Mouse (Mus musculus): ENCODE measurements around the gene Ccdc30.

Ccdc30 gene

DNA sequence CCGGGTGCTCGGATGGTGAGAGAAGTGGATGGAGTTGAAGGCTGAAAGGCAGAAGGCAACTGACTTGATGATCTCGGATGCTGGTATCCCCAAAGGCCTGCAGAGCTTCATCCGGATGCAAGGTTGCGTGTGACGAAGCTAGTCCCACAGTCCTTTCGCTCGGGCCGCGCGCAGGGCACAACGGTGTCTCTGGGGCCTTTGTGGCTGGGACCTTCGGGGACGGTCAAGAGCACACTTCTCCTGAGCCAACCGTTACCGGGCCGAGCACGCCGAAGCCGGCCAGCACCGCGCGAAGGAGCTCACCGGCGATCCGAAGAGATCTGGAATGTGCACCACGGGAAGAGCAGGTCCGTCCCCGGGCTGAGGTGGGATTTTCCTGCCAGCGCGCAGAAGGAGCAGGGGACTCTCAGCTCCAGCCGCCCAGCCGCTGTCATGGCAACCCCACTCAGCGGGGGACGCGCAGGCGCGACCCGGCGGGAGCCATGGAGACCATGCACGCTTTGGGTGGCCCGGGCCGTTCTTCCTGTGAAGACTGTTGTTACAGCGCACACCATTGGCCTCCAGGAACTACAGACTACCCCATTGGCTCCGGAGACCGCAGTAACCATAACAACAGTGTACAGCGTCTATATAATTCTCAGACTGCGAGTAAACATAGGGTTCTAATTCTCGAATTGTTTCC is at the start of gene Ccdc30:
Gene Ccdc30 (minus strand): TSS at position 450 of the 682 bp plus-strand sequence.
- in situ Hi-C loops (cut with MboI; ENCODE audit: low sequenced_read_pairs): no loop called here

DNA sequence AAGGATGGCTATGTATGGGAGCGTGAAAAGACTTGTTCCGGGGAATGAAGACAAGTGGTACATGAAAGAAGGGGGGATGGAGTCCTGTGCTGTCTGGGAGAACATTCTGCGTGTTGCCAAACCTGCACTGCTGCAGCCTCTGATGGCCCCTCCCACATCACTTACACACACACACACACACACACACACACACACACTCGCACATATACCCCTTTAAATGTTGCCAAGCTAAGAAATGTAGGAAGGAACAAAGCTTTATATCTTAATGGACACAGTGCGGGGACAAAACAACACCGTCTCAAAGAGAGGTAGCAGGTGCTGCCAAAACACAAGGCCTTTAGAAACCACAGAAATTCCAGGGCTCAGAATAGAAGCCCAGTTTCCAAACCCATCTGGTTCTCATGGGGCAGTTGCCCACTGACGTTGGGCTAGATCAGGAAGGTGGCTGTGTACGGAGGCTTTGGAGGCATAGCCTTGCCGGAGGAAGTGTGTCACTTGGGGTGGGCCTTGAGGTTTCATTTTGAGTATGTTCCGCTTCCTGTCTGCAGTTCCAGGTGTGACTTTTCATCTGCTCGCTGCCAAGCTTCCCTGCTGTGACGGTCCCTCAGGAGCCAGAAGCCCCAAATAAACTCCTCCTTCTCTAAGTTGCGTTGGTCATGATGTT is 48.6 kb upstream of the Ccdc30 start:
- in situ Hi-C loops (cut with MboI; ENCODE audit: low sequenced_read_pairs): no loop called here

DNA sequence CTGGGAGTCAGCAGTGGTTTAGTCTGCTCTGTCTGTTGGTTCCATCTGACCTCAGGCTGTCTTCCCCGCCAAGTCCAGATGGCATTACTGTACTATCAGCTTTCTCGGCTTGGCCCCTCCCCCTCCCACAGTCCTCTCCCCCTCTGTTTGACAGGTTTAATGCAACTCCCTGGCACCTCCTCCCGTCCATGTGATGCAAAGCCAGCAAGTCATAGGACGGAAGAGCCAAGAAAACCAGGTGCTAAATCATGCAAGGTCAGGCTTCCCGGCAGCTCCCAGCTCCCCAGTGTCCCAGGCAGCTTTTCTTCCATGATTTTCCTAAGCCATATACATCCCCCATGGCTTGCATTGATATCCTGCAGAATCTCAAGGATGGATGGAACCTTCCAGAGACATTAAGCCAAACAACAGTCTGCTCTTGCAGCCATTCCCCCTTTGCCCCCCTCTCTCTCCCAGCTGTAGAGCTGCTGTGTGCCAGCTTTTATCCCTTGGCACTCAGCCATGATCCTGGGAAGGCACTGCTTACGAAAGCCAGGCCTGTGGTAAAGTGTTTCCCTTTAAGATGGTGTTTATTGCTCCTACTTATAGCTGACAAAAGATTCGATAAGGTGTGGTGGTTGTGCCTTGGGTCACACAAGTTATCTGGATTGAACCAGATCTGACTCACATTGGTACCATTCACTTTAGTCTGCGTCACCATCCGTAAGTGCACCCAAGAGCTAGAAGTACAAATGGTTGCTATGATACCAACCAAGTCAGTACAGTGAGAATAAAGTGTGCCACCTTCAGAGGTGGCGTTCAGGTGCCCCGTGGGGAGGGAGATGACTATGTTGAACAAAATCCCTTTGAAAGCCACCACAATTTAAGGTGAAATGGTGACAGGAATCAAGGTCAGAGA is 47.8 kb upstream of the Ccdc30 start:
- in situ Hi-C loops (cut with MboI; ENCODE audit: low sequenced_read_pairs): no loop called here

DNA sequence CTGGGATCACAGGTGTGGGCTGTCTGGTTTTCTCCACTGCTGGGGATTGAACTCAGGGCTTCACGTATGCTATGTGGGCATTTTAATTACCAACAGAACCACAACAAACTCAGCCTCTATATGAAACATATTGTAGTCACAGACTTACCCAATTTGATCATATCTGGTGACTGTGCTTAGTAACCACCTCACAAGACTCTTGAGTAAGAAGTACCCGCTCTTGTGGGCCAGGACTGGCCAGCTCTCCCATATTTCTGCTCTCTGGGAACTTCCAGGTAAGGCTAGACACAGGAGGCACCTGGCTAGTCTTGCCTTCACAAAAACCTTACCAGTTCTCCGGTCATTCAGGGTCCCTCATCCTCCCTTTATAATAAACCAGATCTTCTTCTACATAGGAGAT is 47.1 kb upstream of the Ccdc30 start:
- in situ Hi-C loops (cut with MboI; ENCODE audit: low sequenced_read_pairs): no loop called here

DNA sequence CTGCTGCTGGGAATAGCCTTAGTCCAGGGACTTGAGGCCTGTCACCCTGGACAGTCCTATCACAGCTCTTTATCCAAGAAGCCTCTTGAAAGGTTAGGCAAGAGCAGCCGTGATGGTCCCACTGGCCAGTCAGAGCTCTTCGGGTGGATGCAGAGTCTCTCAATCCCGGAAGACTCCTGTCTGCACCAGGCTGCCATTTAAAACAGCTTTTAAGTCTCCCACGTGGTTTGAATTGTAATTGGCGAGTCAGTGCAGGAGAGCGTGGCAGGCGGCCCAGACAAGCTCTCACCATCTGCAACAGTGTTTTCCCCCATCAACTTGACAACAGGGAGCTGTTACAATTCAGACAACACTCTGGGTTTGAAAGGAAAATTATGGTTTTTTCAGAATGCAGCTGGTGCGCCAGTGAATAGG is 45.4 kb upstream of the Ccdc30 start:
- in situ Hi-C loops (cut with MboI; ENCODE audit: low sequenced_read_pairs): no loop called here

DNA sequence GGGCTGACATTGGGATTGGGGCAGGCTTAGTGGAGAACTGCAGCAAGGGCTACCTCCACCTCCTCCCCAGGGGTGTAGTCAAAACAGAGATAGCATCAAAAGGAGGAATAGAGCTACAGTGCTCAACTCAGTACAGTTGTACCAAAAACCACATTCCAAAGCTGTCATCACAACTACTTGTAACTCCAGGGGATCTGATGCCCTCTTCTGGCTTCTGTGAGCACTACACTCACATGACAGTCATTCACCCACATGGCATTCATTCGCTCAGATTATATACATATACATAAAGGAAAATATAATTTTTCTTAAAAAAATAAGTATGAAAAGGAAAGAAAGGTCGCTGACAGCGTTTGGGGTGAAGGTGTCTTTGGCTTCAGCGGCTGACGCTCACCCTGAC is 45.0 kb upstream of the Ccdc30 start:
- in situ Hi-C loops (cut with MboI; ENCODE audit: low sequenced_read_pairs): no loop called here

DNA sequence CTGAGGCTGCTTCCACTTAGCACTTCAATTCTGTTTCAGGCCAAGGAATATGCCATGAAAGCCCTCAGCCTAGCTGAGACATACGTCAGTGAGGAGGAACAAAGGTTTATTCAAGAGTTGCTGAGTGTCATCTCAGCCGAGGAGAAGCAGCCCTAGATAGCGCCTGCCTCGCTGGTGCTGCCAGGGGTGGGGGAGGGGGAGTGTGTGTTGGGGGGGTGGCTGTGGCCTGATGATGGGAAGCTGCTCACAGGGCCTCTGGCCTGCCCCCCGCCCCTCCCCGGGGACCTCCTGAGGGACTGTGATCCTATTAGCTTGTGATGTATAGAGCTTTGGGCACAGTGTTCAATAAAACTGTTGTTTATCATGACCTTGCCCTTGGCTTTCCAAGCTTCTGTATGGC is 38.2 kb upstream of the Ccdc30 start:
- in situ Hi-C loops (cut with MboI; ENCODE audit: low sequenced_read_pairs): no loop called here

DNA sequence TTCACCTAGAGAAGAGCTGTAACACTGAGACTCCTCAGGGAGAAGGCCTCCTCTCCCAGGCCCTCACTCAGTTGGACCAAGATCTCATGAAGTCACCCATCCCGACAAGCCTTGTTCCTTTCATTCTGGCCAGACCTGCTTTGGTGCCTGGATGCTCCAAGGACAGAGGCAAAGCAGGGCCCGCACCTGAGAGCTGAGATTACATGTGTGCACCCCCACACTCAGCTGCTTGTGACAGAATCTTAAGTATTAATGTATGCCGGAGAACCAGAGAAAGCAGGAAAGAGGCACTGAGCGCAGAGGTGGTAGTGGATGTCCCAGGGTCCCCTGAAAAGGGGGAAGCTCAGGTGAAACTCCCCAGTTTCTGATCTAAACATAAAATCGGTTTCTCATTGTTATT is 37.8 kb upstream of the Ccdc30 start:
- in situ Hi-C loops (cut with MboI; ENCODE audit: low sequenced_read_pairs): no loop called here

DNA sequence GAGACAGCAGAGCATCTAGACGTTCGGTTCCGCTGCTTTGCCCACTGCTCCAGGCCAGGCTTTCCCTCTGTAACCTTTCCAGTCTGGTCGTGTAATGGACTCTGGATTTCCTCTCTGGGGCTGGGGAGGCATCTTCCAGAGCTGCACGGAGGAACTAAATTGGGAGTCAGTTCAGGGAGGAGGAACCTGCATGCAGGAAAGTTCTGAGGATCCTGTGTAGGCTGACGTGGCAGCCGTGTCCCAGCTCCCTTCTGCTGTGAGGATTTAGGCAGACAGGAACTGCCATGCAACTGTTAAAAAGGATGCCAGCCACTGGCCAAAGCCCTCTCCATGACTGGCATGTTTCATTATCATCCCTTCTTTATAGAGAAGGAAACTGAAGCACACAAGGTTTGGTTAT is 35.1 kb upstream of the Ccdc30 start:
- in situ Hi-C loops (cut with MboI; ENCODE audit: low sequenced_read_pairs): no loop called here

DNA sequence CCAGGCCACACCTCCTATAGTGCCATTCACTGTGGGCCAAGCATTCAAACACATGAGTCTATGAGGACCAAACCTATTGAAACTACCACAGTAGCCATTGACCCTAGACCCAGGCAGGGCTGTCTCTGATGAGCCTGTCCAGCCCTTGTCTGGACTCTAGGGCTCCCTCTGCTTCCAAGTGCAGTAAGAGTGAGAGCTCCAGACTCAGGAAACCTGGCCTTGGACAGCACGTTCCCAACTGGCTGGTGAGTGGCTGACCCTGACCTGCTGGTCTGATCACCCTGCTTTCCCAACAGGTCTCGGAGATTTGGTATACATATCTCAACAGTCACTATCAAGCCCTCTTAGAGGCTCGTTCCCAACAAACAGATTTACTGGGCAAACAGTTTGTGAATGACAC is 32.5 kb upstream of the Ccdc30 start:
- in situ Hi-C loops (cut with MboI; ENCODE audit: low sequenced_read_pairs): no loop called here

DNA sequence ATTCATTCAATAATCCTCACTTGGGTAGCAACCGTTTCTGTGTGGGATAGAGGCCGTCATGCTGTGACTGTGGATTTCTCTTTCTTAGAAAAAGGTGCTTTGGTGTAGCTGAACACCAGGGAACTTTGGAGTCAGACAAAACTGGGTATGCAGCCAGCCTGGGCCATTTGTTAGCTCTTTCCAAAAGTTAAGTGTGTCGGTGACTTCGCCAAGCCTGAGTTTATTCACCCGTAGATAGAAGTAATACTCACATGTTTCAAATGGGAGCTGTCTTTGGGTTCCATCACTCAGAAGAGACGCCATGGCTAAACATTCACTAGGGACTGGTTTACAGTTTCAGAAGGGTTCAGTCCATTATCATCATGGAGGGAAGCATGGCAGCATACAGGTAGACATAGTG is 31.9 kb upstream of the Ccdc30 start:
- in situ Hi-C loops (cut with MboI; ENCODE audit: low sequenced_read_pairs): no loop called here

DNA sequence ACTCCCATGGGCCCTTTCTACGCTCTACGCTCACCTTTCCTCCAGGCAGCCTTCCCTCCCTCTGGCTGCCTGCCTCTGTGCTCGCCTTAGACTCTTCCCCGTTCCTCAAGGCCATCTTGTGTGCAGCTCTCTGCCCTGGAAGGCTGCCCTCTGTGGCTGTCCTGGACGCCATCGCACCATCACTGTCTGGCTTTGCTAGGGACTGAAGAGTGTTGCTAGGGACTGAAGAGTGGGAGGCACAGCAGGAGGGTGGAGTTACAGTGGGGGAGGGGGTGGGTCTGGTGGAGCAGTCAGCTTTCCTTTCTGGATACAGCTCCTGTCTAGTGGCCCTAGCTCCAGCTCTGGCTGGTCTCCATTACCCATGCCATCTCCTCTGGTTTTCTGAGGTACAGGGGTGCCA is 27.2 kb upstream of the Ccdc30 start:
- in situ Hi-C loops (cut with MboI; ENCODE audit: low sequenced_read_pairs): no loop called here

DNA sequence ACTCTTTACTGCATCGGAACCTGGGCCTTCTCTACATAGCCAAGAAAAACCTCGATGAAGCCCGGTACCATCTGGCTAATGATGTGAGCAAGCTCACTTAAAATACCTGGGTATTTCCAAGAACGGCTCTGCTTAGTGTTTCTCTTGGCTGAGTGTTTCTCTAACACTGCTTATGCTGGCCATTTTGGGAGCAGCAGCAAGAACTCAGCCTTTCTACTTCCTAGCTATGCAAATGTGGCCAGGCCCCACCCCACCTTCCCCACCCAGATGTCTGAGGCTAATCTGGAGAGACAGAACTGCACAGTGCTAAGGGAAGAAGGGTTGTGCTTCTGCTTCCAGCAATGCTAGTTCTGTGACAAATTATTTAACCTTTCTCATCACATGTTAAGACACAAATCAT is 26.5 kb upstream of the Ccdc30 start:
- in situ Hi-C loops (cut with MboI; ENCODE audit: low sequenced_read_pairs): no loop called here

DNA sequence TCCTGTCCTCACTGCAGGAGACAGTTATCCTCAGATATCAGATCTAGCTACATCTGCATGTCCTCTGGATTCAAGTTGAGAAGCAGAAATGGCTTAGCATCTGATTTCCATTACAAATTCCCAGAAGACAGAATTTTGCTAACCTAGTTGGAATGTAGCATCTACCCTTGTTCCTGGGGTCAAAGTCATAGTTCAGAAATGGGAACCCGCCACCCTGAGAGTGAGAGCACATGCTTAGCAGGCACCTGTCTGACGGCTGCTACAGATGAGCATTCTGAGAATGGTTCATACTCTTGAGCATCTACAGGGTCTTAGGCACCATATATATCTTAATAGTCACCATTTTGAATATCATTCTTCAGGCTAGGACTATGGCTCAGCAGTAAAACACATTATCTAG is 22.6 kb upstream of the Ccdc30 start:
- in situ Hi-C loops (cut with MboI; ENCODE audit: low sequenced_read_pairs): no loop called here

DNA sequence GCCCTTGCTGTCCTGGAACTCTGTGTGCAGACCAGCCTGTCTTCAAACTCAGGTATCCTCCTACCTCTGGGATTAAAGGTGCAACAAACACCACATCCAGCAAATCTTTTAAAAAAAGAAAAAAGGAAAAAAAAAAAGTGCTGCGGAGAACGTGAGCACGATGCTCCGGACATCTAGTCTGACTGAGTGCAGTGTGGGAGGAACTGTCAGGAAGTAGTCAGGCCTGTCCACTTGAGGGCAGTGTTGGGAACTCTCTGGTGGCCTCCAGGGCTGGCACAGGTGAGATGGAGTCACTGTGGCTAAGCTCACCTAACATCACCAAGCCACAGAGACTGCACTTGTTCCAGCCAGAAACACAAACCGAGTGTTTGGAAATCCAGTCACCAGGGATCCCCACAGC is 15.4 kb upstream of the Ccdc30 start:
- in situ Hi-C loops (cut with MboI; ENCODE audit: low sequenced_read_pairs): no loop called here

DNA sequence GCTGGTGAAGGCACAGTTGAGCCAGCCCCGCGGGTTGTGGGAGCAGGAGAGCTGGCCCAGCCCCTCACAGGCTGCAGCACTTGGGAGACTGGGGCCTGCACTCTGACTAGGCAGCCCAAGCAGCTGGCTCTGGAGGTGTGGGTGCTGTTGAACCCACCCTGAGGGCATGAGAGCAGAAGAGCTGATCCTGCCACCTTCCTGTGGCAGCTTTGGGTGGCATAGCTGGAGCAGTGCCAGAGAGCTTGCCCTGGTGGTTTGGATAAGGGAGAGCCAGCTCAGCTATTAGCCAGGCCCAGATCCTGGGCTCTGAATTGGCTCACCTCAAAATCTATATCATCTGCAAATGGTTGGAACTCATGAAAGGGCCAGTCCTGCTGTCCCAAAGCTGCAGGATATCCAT is 12.4 kb upstream of the Ccdc30 start:
- in situ Hi-C loops (cut with MboI; ENCODE audit: low sequenced_read_pairs): no loop called here

DNA sequence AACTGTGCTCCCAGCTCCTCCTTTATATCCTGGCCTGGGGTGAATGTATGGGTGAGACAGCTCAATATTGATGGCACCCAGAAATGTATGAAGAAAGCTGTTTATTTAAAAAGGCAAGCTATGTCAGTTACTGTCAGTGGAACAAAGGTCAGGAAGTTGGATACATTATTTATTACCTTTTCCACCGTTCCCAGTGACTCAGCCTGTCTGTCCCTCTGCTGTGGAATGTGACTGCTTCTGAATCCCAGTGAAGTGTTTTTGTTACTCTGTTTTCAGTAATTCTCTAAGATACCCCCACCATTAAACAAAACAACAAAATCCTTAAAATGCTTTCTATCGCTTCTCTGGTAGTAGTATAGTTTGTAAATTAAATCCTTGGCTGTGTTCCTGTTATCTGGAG is 10.3 kb upstream of the Ccdc30 start:
- in situ Hi-C loops (cut with MboI; ENCODE audit: low sequenced_read_pairs): no loop called here

DNA sequence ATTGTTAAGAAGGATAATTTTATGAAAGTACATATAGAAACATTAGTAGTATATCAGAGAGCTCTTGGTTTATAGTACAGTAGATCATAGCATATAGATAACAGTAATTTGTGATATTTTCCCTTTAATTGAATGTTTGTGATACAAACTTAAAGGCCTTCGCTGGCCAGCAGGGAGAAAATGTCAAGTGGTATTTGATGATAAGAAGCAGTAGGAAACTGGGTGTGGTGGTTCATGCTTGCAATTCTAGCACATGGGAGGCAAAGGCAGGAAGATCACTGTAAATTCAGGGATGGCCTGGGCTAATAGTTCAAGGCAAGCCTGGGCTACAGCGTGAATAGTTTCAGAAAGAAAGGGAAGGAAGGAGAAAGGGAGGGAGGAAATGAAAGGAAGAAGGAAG is 9.8 kb upstream of the Ccdc30 start:
- in situ Hi-C loops (cut with MboI; ENCODE audit: low sequenced_read_pairs): no loop called here

DNA sequence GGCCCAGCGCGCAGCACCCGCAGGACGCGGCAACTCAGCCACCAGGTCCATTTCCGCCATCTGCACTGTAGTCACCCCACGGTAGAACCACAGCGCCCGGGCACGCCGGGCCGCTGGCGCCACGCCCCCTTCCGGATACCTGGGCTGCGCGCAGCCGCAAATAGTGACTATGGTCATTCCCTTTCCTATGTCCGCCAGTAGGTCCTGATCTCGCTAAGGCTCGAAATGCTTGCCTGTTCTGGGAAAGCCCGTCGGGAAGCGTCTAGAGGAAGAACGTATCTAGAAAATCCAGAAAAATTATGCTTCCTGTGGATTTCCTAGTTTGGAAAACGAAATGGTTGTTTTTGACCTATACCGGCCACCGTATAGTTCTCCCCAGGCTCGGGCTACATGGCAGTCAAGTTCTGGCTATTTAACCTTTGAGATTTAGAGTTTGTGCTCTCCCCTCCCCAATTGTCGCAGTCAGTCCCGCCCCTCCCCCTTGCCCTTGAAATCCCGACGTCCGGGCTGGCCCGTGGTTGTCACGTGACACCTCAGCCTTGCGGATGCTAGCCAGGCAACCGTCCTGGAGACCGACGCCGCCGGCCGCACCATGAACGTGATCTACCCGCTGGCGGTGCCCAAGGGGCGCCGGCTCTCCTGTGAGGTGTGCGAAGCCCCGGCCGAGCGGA is 7.1 kb upstream of the Ccdc30 start, which contains the start of the genes Ppcs and Zmynd12:
Gene Ppcs (minus strand): TSS at position 127 of the 671 bp plus-strand sequence.
Gene Zmynd12 (plus strand): TSS at position 521 of the 671 bp plus-strand sequence.
- in situ Hi-C loops (cut with MboI; ENCODE audit: low sequenced_read_pairs): no loop called here

DNA sequence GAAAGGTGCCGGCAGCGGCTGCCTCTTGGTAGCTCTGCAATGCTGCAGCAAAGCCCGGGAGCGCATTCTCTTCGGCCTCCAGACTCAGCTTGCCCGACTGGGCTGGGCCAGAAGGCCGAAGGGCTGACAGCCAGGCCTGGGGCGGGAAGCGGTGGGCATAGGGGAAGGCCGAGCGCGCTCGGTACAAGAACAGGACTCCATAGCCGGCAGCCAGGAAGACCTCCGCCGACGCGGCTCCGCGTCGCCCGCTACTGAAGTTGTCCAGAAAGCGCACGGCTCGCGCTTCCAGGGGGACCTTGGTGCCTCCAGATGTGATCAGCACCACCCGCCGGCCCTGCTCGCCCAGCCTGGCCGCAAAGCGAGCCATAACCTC is 6.6 kb upstream of the Ccdc30 start:
- in situ Hi-C loops (cut with MboI; ENCODE audit: low sequenced_read_pairs): no loop called here

DNA sequence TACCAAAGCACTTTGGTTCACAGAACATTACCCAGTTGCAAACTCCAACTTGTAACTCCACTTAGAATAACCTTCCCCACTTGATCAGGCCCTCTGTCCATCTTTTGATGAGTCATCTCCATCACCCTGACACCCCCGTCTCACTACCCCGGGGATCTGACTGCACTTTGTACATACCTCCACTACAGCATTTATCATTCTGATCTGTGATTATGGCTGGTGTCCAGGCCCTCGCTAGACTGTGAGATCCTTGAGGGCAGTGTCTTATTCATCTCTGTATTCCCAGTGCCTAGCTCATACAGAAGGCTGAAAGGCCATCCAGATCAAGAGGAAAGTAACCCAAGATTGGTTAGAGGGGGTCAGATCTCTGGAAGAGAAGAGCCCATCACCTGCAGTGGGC is 5.9 kb upstream of the Ccdc30 start:
- in situ Hi-C loops (cut with MboI; ENCODE audit: low sequenced_read_pairs): no loop called here

Measured in CH12F3 (cell line).